Mouse (Mus musculus): ENCODE measurements around the gene Zdhhc4. TPM values are rescaled to one million over a fixed set of nuclear protein-coding genes. Genes with fewer than 3 reads are reported as not detected.

Gene Zdhhc4
- total RNA-seq (2021): 52.0 and 52.5 TPM in 2 replicates
- long read RNA-seq, experiment 1, transcript Zdhhc4-201 (8 exons, 1,364 nt): major isoform, 30 of 74 reads
- long read RNA-seq, experiment 1, partial matches to known transcripts: 4 of 74 reads
- long read RNA-seq, experiment 1, other reads (novel, unspliced or antisense): 38 of 74 reads
- long read RNA-seq, experiment 2, transcript Zdhhc4-201 (8 exons, 1,364 nt): major isoform, 21 of 49 reads
- long read RNA-seq, experiment 2, partial matches to known transcripts: 4 of 49 reads
- long read RNA-seq, experiment 2, other reads (novel, unspliced or antisense): 23 of 49 reads

- DNase-seq: peak; percentile 97
Observed at GRCm38 (mm10) chr5:143328690-143329495, at the start of gene Zdhhc4. Gene Zdhhc4 (minus strand): TSS chr5:143329256.

DNA sequence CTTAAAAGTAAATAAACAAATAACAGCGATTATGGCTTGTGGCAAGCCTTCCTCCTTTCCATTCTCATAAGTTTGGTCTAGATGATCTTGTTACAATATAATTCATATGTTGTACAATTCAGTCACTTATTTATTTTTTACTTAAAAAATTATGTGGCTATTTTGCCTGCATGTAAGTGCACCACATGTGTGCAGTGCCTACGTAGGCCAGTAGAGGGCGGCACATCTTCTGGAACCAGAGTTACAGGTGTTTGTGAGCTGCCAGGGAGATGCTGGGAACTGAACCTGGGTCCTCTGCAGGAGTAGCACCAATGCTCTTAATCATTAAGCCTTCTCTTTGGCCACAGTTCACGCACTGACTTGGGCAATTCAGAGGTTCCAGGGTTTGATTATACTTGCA lies 47.1 kb upstream of the Zdhhc4 start:
- DNase-seq: no peak

GRCm38 (mm10) chr5:143375242-143375641 lies 46.2 kb upstream of the Zdhhc4 start:
- peak; percentile 80 for DNase-seq

- peak; percentile 57 for DNase-seq
Observed at GRCm38 (mm10) chr5:143372818-143373217, 43.8 kb upstream of the Zdhhc4 start.

DNA sequence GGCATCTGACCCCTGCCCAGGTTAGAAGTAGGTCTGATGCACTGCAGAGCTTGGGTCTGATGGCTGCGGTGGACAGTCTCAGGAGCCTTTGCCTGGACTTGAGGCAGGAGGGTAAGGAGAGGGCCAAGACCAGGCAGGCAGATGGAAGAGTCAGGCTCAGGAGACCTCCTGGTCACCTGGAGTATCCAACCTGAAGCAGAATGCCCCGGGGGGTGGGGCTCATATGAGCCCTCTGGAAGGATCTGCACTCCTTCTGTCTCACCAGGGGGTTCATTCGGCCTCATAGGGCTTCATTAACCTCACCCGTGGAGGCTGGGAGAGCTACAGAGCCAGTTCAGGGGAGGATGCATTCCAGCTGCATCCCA lies 42.1 kb upstream of the Zdhhc4 start:
- DNase-seq: no peak

DNA sequence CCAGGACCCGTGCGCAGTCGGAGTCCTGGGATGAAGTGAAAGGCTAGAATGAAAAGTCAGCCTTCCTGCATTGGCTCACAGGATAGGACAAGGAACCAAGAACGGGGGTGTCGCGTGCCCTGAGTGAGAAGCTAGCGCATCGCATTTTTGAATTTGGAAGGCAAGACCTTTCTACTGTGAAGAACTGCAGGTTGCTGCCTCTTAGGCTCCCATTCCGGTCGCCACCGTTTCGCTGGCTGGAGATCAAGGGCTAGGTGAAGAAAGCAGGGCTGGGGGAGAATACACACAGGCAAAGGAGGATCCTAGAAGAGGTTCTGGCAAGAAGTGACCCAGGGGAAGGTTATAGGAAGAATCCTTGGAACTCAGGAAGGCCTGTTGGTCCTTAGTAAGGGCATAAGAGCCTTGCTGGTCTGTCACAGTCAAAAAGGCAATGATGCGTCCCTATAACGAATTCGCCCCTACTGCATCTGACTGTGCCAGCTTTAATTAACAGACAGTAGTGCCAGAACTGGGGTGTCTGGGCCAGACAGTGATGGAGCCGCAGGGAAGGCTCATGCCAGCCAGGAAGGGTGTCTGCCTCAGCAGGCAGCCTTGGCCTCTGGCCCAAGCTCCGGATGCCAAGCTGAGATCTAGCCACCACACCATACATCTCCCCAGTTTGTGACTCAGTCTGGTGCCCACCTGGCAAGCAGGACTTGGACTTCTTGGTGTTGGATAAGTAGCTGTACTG lies 41.5 kb upstream of the Zdhhc4 start:
- no peak for DNase-seq

DNA sequence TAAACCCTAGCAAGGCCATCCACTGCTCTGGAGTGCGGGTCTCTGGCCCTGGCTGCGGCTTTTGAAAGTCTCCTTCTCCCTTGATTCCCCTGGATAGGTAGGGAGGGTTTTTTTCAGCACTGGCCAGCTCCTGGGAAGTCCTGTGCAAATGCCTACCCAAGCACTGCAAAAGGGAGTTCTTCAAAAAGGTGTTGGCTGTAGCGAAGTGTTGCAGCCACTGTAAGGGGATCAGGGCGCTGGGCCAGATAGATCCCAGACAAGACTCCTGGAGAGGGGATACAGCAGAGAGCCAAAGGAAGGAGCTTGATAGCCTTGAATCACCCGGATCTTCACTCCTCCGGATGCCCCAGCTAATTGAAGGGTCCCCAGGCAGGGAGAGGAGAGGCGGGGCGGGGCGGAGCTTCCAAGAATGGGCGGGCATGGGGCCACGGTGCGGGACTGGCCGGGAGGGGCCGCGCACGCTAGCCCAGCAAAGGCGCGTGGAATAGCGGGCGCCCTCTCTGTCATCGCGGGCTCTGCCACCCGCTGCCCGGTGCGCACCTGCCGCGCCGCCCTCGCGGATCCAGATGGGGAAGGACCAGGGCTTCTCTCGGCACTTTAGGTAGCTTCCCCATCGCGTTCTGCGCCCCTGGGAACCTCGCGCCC lies 40.7 kb upstream of the Zdhhc4 start:
- peak; percentile 29 for DNase-seq

- no peak for DNase-seq
Observed at GRCm38 (mm10) chr5:143367931-143368330, 38.9 kb upstream of the Zdhhc4 start.

GRCm38 (mm10) chr5:143363678-143364615 lies 34.9 kb upstream of the Zdhhc4 start:
- peak; percentile 64 for DNase-seq

DNA sequence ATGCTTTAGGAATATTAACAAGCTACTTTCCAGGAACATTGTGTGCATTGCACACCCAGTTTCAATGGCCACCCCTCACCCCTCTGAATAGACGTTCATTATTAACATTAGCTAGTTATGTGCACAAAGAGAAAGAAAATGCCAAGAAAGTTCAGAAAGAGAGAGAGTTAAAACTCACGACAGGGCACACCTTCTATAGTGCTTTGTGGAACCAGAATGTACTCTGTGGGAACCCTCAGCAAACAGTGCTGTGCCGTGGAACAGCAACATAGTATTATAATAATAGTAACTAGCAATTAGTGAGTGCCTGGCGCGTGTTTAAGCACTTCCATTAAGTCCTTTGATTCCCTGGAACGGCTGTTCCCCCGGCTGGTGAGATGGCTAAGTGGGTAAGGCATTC lies 32.4 kb upstream of the Zdhhc4 start:
- DNase-seq: no peak

GRCm38 (mm10) chr5:143360000-143360399 lies 30.9 kb upstream of the Zdhhc4 start:
- DNase-seq: peak; percentile 34

GRCm38 (mm10) chr5:143359263-143359662 lies 30.2 kb upstream of the Zdhhc4 start:
- DNase-seq: no peak

GRCm38 (mm10) chr5:143357564-143357963 lies 28.5 kb upstream of the Zdhhc4 start:
- peak; percentile 28 for DNase-seq

GRCm38 (mm10) chr5:143356686-143357388 lies 27.8 kb upstream of the Zdhhc4 start, which contains the start of gene Grid2ip:
Gene Grid2ip (plus strand): TSS chr5:143357338.
- peak; percentile 41 for DNase-seq

DNA sequence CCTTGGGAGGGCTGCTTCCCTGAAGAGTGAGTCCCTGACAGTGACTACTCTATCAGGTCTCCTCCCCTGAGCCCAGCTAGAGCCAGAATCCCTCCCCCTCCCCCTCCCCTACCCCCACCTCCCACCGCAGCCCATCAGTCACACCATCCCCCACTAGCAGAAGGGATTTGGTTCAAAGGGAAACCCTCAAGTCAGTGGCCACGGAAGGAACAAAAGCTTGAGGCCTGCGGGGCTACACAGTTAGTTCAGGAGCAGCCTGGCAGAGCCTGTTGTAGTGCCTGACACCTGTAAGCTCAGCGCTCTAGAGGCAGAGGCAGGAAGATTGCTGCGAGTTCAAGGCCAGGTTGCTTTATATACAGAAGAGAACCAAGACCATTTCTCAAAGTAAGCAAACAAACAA lies 27.0 kb upstream of the Zdhhc4 start:
- no peak for DNase-seq

- no peak for DNase-seq
Observed at GRCm38 (mm10) chr5:143346367-143346766, 17.3 kb upstream of the Zdhhc4 start.

DNA sequence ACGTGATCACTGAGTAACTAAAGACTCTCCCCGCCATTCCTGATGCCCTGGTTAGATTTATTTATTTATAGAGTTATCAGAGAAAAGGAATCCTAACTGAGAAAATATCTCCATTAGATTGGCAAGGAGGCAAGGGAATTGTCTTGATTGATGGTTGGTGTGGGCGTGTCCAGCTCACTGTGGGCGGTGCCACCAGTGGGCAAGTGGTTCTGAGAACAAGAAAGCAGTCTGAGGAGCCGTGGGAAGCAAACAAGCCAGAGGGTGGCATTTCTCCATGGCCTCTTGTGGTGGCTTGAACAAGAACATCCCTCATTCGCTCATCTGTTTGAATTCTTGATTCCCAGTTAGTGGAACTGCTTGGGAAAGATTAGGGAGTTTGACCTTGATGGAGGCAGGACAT lies 10.5 kb upstream of the Zdhhc4 start:
- no peak for DNase-seq

GRCm38 (mm10) chr5:143336559-143336958 lies 7.5 kb upstream of the Zdhhc4 start:
- peak; percentile 26 for DNase-seq

DNA sequence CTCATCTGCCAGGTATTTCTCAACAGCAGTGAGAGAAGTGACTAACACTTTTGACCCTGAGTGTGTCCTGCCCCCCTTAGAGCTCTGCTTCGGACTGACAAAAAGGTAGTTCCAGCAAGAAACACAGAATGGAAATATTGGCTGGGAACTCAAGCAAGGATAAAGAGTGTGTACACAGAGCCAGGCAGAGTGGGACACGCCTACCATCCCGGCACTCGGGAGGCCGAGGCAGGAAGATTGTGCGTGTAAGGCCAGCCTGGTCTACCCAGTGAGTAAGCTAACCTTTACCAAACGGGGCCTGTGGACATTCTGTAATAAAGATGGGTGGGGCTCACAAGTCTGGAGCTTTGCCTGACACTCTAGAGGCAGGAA lies 6.0 kb upstream of the Zdhhc4 start:
- DNase-seq: peak; percentile 28

GRCm38 (mm10) chr5:143334418-143335088 lies 5.5 kb upstream of the Zdhhc4 start:
- DNase-seq: no peak
